Mouse (Mus musculus): ENCODE data around the gene Ptrh2.

DNA sequence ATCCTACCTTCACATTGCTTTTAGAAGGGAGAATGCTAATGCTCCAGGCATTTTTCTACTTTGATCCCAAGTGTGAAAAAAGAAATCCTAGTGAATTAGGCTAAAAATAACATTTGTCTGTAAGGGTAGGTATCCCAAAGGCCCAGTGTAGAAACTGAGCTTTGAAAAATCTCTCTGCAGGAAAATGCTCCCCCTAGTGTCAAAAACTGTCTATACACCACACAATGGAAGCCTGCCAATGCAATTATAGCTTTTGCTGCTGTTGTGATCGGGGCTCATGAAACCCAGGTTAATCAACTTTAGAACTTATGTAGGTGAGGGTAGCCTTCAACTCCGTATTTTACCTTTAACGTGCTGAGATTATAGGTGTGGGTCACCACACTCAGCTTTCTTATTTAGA lies 30.3 kb upstream of the Ptrh2 start:
- TF ChIP-seq CTCF (IDR thresholded peaks at IDR 0.05) = no peak; the same call in none of the 2 replicates
- no peak for TF ChIP-seq EP300 (IDR thresholded peaks at IDR 0.05; ENCODE audit: insufficient read depth, low read depth, low read length)

Data from heart, adult 2 months (tissue).